Mouse (Mus musculus) ES-E14 (cell line): ENCODE results near the gene Zfp956. TPM values are rescaled to one million over a fixed set of nuclear protein-coding genes. Genes with fewer than 3 reads are reported as not detected.

Experiments
- DNase-seq: peaks from one replicate; pipeline ENCODE4 v3.0.0-alpha.2; 2013; ENCODE audit warnings: low read depth, low spot score
- H3K27ac ChIP-seq: 2 replicates; pipeline ENCODE4 v1.5.1; 2012; ENCODE audit warnings: low read depth, mild to moderate bottlenecking, low read length, moderate library complexity, mixed read lengths; ENCODE audit not compliant: poor library complexity, insufficient read depth, severe bottlenecking
- H3K36me3 ChIP-seq: 2 replicates; pipeline ENCODE4 v1.6.1; 2012; ENCODE audit warnings: mild to moderate bottlenecking, low read length, moderate library complexity, mixed read lengths; ENCODE audit not compliant: control insufficient read depth, poor library complexity, insufficient read depth, severe bottlenecking
- H3K4me1 ChIP-seq, 2 experiments: fragments of 150-350 bp in 1 of 2; sonication (generic) in 1 of 2; 2 replicates each; pipeline ENCODE4 v1.6.1; 2012; ENCODE audit warnings: low read length in 2 of 2, mild to moderate bottlenecking in 1 of 2, mixed read lengths in 1 of 2; ENCODE audit not compliant: control insufficient read depth in 2 of 2, insufficient read depth in 2 of 2, poor library complexity in 1 of 2
- H3K4me3 ChIP-seq, 2 experiments: fragments of 150-350 bp in 1 of 2; sonication (generic) in 1 of 2; 2 replicates each; pipeline ENCODE4 v1.5.1; 2012; ENCODE audit warnings: low read length in 2 of 2, low read depth in 1 of 2, mild to moderate bottlenecking in 1 of 2, mixed read lengths in 1 of 2; ENCODE audit not compliant: insufficient read depth in 1 of 2, poor library complexity in 1 of 2, severe bottlenecking in 1 of 2
- H3K9ac ChIP-seq: 2 replicates; pipeline ENCODE4 v1.6.1; 2012; ENCODE audit warnings: low read depth, mild to moderate bottlenecking, low read length, mixed read lengths; ENCODE audit not compliant: poor library complexity, insufficient read depth, severe bottlenecking
- H3K9me3 ChIP-seq: fragments of 150-350 bp; sonication (generic); 2 replicates; pipeline ENCODE4 v1.6.1; 2012; ENCODE audit warnings: low read depth, mild to moderate bottlenecking, low read length; ENCODE audit not compliant: control insufficient read depth, insufficient read depth
- CHD2 ChIP-seq: IDR thresholded peaks from 2 replicates; pipeline ENCODE4 v1.6.1; 2014; ENCODE audit warnings: mild to moderate bottlenecking, low read depth, low read length, inconsistent platforms
- HCFC1 ChIP-seq: IDR thresholded peaks from 2 replicates; pipeline ENCODE4 v1.6.1; 2012; ENCODE audit warnings: low read length, inconsistent platforms, borderline replicate concordance; ENCODE audit not compliant: insufficient read depth
- MAFK ChIP-seq: IDR thresholded peaks from 2 replicates; pipeline ENCODE4 v1.6.1; 2014; ENCODE audit warnings: mild to moderate bottlenecking, low read depth, low read length, inconsistent platforms; ENCODE audit not compliant: insufficient read depth
- ZC3H11A ChIP-seq: IDR thresholded peaks from 2 replicates; pipeline ENCODE4 v1.6.1; 2012; ENCODE audit warnings: low read depth, mild to moderate bottlenecking, inconsistent platforms, low read length, borderline replicate concordance
- ZNF384 ChIP-seq: IDR thresholded peaks from 2 replicates; pipeline ENCODE4 v1.6.1; 2012; ENCODE audit warnings: low read depth, low read length, inconsistent platforms
- in situ Hi-C, 2 experiments: fragments of 600-800 bp; cut with MboI; formaldehyde crosslinking; loops; one replicate each; pipeline ENCODE4 v1.15.1; 2025; ENCODE audit warnings: low sequenced_read_pairs in 2 of 2, inconsistent platforms in 1 of 2; ENCODE audit not compliant: unreplicated experiment in 2 of 2
- total RNA-seq: library from RNA; depleted of rRNA; stranded (reverse); fragments of 300-350 nt; gene quantifications from 2 replicates; pipeline ENCODE4 v1.2.3, GENCODE M21; 2012

Zfp956 gene
- total RNA-seq, 1 experiment = 8.6 TPM

DNA sequence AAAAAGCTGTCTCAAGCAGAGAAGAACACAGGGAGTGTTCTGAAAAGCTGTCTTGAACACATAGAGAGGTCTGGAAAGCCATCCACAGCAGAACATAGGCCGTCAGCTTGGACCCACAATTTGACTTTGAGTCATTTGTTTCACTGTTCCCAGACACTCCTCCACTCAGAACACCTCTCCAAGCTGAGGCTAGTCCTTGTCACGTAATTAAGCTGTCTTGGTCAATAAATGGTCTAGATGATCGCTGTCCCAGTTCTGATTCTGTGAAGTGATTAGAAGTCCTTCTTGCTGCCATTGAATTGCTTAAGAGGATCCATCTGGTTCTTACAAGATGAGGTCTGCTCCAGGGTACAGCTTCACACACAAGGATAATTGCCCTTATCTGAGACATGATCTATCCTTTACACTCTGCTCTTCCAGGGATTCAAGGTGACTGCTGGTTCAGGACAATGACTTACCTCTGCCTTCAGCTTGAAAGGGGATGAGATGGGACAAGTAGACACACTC is 34.4 kb upstream of the Zfp956 start:
- no peak overlapping the region for H3K4me3 ChIP-seq
- peaks cover 4 to 5% of the 10 kb centered on the region in 2 experiments; a peak in 2 of 4 replicates for H3K4me1 ChIP-seq
- TF ChIP-seq ZC3H11A (no peak), HCFC1 (no peak), CHD2 (no peak), MAFK (no peak), ZNF384 (no peak)
- no peak overlapping the region for H3K9ac ChIP-seq
- H3K9me3 ChIP-seq = no peaks in the 10 kb centered on the region
- no peak for DNase-seq
- H3K36me3 ChIP-seq = no peaks in the 10 kb centered on the region
- in situ Hi-C loops = no loop called here
- no peak overlapping the region for H3K27ac ChIP-seq

- H3K4me1 ChIP-seq = peaks cover 4 to 5% of the 10 kb centered on the region in 2 experiments; a peak in 2 of 4 replicates
- no peaks in the 10 kb centered on the region for H3K36me3 ChIP-seq
- TF ChIP-seq MAFK = no peak
- TF ChIP-seq ZC3H11A = no peak
- in situ Hi-C loops = no loop called here
- H3K9me3 ChIP-seq = no peaks in the 10 kb centered on the region
- H3K9ac ChIP-seq = peak overlapping the region; percentile 95; the same call in 1 of the 2 replicates
- H3K27ac ChIP-seq = no peak overlapping the region; the same call in 1 of the 2 replicates
- peak overlapping the region; percentile 90 to 98 for H3K4me3 ChIP-seq
- no peak for DNase-seq
Observed at GRCm38 (mm10) chr6:47919646-47920446, 33.3 kb upstream of the Zfp956 start.

- Histone ChIP-seq H3K4me1 (peaks cover 4 to 5% of the 10 kb centered on the region in 2 experiments; a peak in 2 of 4 replicates), H3K27ac (peak within 1 kb of the TSS; percentile 87), H3K9ac (peak within 1 kb of the TSS; percentile 95), H3K36me3 (no peaks in the 10 kb centered on the region), H3K9me3 (no peaks in the 10 kb centered on the region), H3K4me3 (peak within 1 kb of the TSS; percentile 90 to 98)
- TF ChIP-seq ZC3H11A = no peak
- peak; percentile 41; the same call in 1 of the 2 replicates for TF ChIP-seq HCFC1
- peak; percentile 87 for DNase-seq
- in situ Hi-C loops = no loop called here
Observed at GRCm38 (mm10) chr6:47920447-47921340, 32.5 kb upstream of the Zfp956 start, which contains the start of gene Zfp212. Gene Zfp212, plus strand, starts transcription at chr6:47920476.

DNA sequence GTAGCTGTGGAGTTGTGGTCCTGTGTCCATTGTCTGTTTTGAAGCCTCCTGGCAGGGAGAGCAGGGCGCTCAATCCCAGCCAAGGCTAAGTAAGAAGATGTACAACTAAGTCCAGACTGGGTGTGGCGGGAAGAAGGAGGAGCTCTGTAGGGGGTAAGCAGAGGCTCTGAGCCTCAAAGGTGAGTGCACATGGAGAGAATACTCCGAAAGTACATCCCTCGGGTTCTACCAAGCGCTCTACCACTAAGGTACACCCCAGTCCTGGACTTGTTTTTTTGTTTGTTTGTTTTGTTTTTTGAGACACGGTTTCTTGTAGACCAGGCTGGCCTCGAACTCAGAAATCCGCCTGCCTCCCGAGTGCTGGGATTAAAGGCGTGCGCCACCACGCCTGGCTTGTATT is 10.7 kb upstream of the Zfp956 start:
- no peak overlapping the region for H3K9ac ChIP-seq
- no peak for TF ChIP-seq HCFC1
- no peak for TF ChIP-seq ZNF384
- TF ChIP-seq CHD2 = no peak
- no peak for TF ChIP-seq MAFK
- no peak for TF ChIP-seq ZC3H11A
- in situ Hi-C loops = no loop called here
- no peaks in the 10 kb centered on the region for H3K9me3 ChIP-seq
- peaks cover 0 to 2% of the 10 kb centered on the region in 2 experiments; a peak in 1 of 4 replicates for H3K4me1 ChIP-seq
- no peak for DNase-seq
- no peak overlapping the region for H3K27ac ChIP-seq
- H3K4me3 ChIP-seq = peak overlapping the region; percentile 11 to 63; a peak in 1 of 4 replicates
- no peaks in the 10 kb centered on the region for H3K36me3 ChIP-seq
